Mouse (Mus musculus): ENCODE measurements around the gene Ankrd23. TPM values are rescaled to one million over a fixed set of nuclear protein-coding genes. Genes with fewer than 3 reads are reported as not detected.

Ankrd23 gene
- total and polyA plus RNA-seq, 3 experiments, result 2.9 to 3.7 TPM; not detected in 1

DNA sequence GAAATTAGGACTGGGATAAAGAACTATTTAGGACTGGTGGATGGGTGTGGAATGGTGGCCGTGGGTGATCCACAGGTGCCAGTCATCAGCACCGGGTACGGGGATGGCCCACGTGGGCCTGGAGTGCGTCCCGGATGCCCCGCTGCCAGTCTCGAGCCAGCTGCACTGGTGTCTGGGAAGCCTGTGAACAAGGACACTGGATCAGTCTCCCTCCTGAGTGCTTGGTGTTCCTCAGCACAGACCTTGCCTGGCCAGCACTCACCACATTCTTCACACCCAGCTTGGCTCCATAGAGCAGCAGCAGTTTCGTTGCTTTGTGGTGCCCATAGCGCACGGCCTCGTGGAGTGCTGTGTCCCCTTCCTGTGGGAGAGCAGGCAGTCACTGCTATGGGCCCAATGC lies 5.2 kb downstream of the Ankrd23 start:
- no peak for DNase-seq (ENCODE audit: low read depth, low spot score)
- no peaks in the 10 kb centered on the region for H3K27me3 ChIP-seq (ENCODE audit: control insufficient read depth in 1 of 2, insufficient read depth in 2 of 2, low read length in 2 of 2)
- TF ChIP-seq TBP (IDR thresholded peaks at IDR 0.05; ENCODE audit: low read depth, low read length), result no peak
- no peak for TF ChIP-seq E2F4 (IDR thresholded peaks at IDR 0.05; ENCODE audit: borderline replicate concordance, low read depth, low read length)
- no peak for TF ChIP-seq KAT2A (conservative IDR thresholded peaks at IDR 0.05; ENCODE audit: low read depth, low read length)
- TF ChIP-seq EP300 (IDR thresholded peaks at IDR 0.05; ENCODE audit: low read depth in 1 of 2, low read length in 2 of 2), result no peak
- no peak for TF ChIP-seq MAFK (IDR thresholded peaks at IDR 0.05; ENCODE audit: borderline replicate concordance, low read depth, low read length)
- no peak for TF ChIP-seq ELF1 (IDR thresholded peaks at IDR 0.05; ENCODE audit: low read depth, low read length)
- TF ChIP-seq HCFC1 (IDR thresholded peaks at IDR 0.05; ENCODE audit: low read depth, low read length), result no peak
- no peak for TF ChIP-seq CTCF (IDR thresholded peaks at IDR 0.05 in 2 of 3, conservative IDR thresholded peaks at IDR 0.05 in 1 of 3; ENCODE audit: control insufficient read depth in 1 of 3, insufficient read depth in 1 of 3, low read depth in 2 of 3, low read length in 3 of 3, poor library complexity in 1 of 3, severe bottlenecking in 1 of 3)
- H3K36me3 ChIP-seq (ENCODE audit: control insufficient read depth in 1 of 2, insufficient read depth in 2 of 2, low read length in 2 of 2), result peaks cover 0 to 5% of the 10 kb centered on the region in 2 experiments; a peak in 2 of 4 replicates
- H3K9ac ChIP-seq (ENCODE audit: control insufficient read depth, low read depth, low read length, poor library complexity, severe bottlenecking), result no peak overlapping the region
- H3K4me3 ChIP-seq (ENCODE audit: control insufficient read depth in 1 of 2, insufficient read depth in 1 of 2, low read depth in 2 of 2, low read length in 2 of 2), result no peak overlapping the region
- H3K79me2 ChIP-seq (ENCODE audit: control insufficient read depth, insufficient read depth, low read length, poor library complexity), result no peaks in the 10 kb centered on the region
- no peak overlapping the region for H3K27ac ChIP-seq (ENCODE audit: control insufficient read depth, low read depth, low read length)
- H3K4me1 ChIP-seq (ENCODE audit: control insufficient read depth in 1 of 2, insufficient read depth in 2 of 2, low read length in 2 of 2), result peaks cover 0 to 7% of the 10 kb centered on the region in 2 experiments; a peak in 2 of 4 replicates
- H3K9me3 ChIP-seq (replicated peaks; ENCODE audit: insufficient read depth, low read length), result no peaks in the 10 kb centered on the region

- no peak for DNase-seq (ENCODE audit: low read depth, low spot score)
- H3K79me2 ChIP-seq (ENCODE audit: control insufficient read depth, insufficient read depth, low read length, poor library complexity), result no peaks in the 10 kb centered on the region
- no peak overlapping the region for H3K4me3 ChIP-seq (ENCODE audit: control insufficient read depth in 1 of 2, insufficient read depth in 1 of 2, low read depth in 2 of 2, low read length in 2 of 2)
- H3K27me3 ChIP-seq (ENCODE audit: control insufficient read depth in 1 of 2, insufficient read depth in 2 of 2, low read length in 2 of 2), result no peaks in the 10 kb centered on the region
- no peak for TF ChIP-seq JUND (IDR thresholded peaks at IDR 0.05; ENCODE audit: low read depth, low read length)
- no peak for TF ChIP-seq TAL1 (IDR thresholded peaks at IDR 0.05; ENCODE audit: low read length)
- TF ChIP-seq ELF1 (IDR thresholded peaks at IDR 0.05; ENCODE audit: low read depth, low read length), result no peak
- TF ChIP-seq SMC3 (IDR thresholded peaks at IDR 0.05; ENCODE audit: low read depth, low read length), result no peak
- TF ChIP-seq ZKSCAN1 (IDR thresholded peaks at IDR 0.05; ENCODE audit: low read depth, low read length), result no peak
- no peak for TF ChIP-seq MEF2A (IDR thresholded peaks at IDR 0.05; ENCODE audit: extremely low read depth, insufficient replicate concordance, low read depth, low read length, poor library complexity, severe bottlenecking)
- no peak for TF ChIP-seq NELFE (IDR thresholded peaks at IDR 0.05; ENCODE audit: low read depth, low read length)
- TF ChIP-seq RAD21 (IDR thresholded peaks at IDR 0.05; ENCODE audit: low read depth, low read length), result no peak
- no peak for TF ChIP-seq POLR2A (IDR thresholded peaks at IDR 0.05; ENCODE audit: control insufficient read depth in 1 of 2, insufficient read depth in 1 of 2, low read depth in 1 of 2, low read length in 2 of 2, poor library complexity in 1 of 2)
- TF ChIP-seq BHLHE40 (IDR thresholded peaks at IDR 0.05; ENCODE audit: borderline replicate concordance, low read depth, low read length), result no peak
- TF ChIP-seq E2F4 (IDR thresholded peaks at IDR 0.05; ENCODE audit: borderline replicate concordance, low read depth, low read length), result no peak
- no peak for TF ChIP-seq USF2 (IDR thresholded peaks at IDR 0.05; ENCODE audit: borderline replicate concordance in 1 of 2, insufficient read depth in 1 of 2, low read depth in 1 of 2, low read length in 2 of 2)
- no peak for TF ChIP-seq POLR2AphosphoS5 (IDR thresholded peaks at IDR 0.05; ENCODE audit: borderline replicate concordance, low read depth, low read length)
- TF ChIP-seq RCOR1 (IDR thresholded peaks at IDR 0.05; ENCODE audit: low read depth, low read length), result no peak
- TF ChIP-seq ZNF384 (IDR thresholded peaks at IDR 0.05; ENCODE audit: low read depth, low read length), result no peak
- TF ChIP-seq TBP (IDR thresholded peaks at IDR 0.05; ENCODE audit: low read depth, low read length), result no peak
- no peak for TF ChIP-seq CHD2 (IDR thresholded peaks at IDR 0.05; ENCODE audit: low read length)
- peaks cover 0 to 7% of the 10 kb centered on the region in 2 experiments; a peak in 2 of 4 replicates for H3K4me1 ChIP-seq (ENCODE audit: control insufficient read depth in 1 of 2, insufficient read depth in 2 of 2, low read length in 2 of 2)
- peaks cover 0 to 5% of the 10 kb centered on the region in 2 experiments; a peak in 2 of 4 replicates for H3K36me3 ChIP-seq (ENCODE audit: control insufficient read depth in 1 of 2, insufficient read depth in 2 of 2, low read length in 2 of 2)
- H3K9me3 ChIP-seq (replicated peaks; ENCODE audit: insufficient read depth, low read length), result no peaks in the 10 kb centered on the region
- no peak overlapping the region for H3K9ac ChIP-seq (ENCODE audit: control insufficient read depth, low read depth, low read length, poor library complexity, severe bottlenecking)
- H3K27ac ChIP-seq (ENCODE audit: control insufficient read depth, low read depth, low read length), result no peak overlapping the region
Observed at GRCm38 (mm10) chr1:36530962-36531361, 5.7 kb downstream of the Ankrd23 start.

All from MEL (cell line).